Mouse (Mus musculus): ENCODE measurements around the gene Golga7b.

Gene Golga7b

DNA sequence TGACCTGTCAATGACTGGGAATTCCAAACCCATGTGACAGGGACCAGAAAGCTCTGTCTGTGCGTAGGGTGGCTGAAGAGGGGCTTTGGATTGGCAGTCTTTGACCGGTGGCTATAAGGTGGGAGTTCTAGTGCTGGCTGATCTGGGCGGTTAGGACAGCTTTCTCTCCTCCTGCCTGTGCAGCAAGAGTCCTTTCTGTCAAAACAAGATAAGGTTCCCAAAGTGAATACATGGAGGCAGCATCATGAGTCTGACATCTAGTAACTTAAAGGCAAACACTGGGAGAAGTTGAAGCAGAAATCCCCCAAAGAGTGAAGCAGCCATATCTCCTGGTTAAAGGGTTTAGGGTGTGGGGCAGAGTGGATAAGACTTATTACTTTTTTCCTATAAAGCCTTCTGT, at the start of gene Golga7b:
TSS of gene Golga7b (plus strand) at position 56 of the 400 bp plus-strand sequence.
- DNase-seq (ENCODE audit: low spot score): no peak

GRCm38 (mm10) chr19:42198026-42198425, 49.3 kb upstream of the Golga7b start:
- no peak for DNase-seq (ENCODE audit: low spot score)

- DNase-seq (ENCODE audit: low spot score): no peak
Observed at GRCm38 (mm10) chr19:42201696-42202381, 45.5 kb upstream of the Golga7b start, which contains the start of gene Sfrp5. Gene Sfrp5, minus strand, starts transcription at chr19:42202252.

DNA sequence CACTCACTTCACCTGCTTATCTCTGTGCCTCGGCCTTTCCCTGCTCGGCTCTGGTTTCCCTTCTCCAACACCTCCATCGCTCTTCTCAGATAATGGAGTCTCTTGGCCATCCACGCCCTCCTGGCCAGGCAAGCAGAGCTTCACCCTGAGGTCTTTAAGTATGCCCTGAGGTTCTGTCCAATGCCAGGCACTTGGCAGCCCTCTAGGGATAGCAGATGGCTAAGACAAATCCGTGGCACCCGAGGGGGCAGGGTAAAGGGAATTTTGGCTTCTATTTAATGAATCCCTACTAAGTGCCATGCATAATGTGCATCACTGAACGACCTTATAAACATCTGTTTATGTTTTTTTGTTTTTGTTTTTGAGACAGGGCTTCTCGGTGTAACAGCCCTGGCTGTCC, 44.9 kb upstream of the Golga7b start:
- no peak for DNase-seq (ENCODE audit: low spot score)

DNA sequence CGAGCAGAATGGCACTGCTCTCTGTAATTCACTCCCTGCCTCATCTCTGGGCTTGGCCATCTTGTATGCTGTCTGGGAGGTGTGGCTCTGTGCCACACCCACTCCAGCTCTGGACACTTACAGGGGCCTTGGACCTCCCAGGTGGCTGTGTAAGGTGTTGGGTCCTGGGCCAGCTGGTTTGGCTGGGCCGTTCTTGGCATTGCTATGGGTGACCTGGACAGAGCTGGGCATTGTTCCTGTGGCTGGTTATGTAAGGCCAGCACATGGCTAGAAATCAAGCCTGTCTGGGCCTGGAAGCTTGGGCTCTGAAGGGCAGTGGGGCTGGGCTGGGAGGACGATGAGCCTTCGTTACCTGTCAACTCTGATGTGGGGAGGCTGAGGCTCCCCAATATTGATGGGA, 43.1 kb upstream of the Golga7b start:
- no peak for DNase-seq (ENCODE audit: low spot score)

DNA sequence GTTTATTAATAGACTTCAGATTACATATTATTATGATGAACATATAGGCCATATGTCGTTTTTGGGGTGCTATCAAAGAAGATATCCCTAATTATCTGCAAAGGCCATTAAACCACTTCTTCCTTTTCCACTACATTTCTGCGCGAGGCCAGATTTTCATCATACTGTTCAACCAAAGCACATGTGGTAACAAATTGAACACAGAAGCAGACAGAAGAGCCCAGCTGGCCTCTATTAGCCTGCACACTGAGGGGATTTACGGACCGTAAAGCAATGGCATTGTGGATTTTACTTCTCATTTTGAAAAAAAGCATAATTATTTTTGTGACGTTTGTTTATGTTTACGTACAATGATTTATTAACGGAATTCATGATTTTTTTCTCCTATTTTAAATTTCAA, 42.2 kb upstream of the Golga7b start:
- no peak for DNase-seq (ENCODE audit: low spot score)

DNA sequence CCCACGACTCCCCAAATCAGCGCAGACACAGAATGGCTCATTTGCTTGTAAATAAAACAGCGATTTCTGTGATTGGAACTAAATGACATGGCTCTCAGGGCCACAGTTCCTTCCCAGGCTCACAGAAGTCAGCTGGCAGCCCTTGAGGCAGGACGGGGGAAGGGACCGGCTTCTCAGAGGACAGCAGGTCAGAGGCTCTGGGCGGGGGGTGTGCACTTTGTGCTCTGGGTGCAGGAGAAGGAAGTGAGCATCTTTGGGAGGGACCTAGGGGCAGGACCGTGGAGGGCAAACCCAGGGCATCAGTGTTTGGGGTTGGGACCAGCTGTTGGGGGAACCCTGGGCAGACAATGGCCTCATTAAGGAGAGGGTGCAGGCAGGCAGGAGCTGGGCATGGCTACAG, 37.9 kb upstream of the Golga7b start:
- DNase-seq (ENCODE audit: low spot score): no peak

- DNase-seq (ENCODE audit: low spot score): no peak
Observed at GRCm38 (mm10) chr19:42209976-42210375, 37.4 kb upstream of the Golga7b start.

DNA sequence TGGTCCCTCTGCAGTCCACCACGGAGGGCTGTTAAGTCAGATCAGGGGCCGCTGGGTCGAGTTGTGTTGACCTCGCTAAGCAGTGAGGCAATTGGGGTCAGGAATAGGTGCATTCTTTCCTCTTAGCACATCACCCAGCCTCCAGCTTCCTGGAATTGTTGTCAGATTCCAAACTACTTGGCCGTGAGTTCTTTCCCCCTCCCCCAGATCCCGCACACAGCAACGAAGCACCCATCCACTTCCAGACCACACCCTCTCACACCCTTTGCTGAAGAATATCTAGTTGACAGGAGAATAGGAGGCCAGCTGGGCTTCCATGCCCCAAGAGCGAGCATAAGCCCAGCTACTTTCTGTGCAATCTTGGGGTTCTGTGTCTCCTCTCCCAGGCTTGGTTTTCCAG, 35.4 kb upstream of the Golga7b start:
- DNase-seq (ENCODE audit: low spot score): no peak

DNA sequence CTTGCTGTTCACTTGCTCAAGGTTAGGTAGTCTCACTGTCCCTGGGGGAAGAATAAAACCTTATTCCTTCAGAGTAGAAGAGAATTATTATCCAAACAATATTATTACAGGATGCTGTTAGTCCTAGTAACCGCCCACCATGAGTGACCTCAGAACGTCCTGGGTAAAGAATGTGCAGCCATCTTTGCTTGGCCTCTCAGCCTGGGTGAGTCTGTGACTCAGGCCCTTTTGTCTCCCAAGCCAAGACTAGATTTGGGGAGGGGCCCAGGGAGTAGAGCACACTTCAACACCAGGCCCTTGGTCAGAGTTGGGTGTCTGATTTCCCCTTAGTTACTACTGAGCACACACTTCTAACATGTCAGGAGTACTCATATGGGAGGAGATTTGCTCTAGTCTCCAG, 32.8 kb upstream of the Golga7b start:
- DNase-seq (ENCODE audit: low spot score): no peak

DNA sequence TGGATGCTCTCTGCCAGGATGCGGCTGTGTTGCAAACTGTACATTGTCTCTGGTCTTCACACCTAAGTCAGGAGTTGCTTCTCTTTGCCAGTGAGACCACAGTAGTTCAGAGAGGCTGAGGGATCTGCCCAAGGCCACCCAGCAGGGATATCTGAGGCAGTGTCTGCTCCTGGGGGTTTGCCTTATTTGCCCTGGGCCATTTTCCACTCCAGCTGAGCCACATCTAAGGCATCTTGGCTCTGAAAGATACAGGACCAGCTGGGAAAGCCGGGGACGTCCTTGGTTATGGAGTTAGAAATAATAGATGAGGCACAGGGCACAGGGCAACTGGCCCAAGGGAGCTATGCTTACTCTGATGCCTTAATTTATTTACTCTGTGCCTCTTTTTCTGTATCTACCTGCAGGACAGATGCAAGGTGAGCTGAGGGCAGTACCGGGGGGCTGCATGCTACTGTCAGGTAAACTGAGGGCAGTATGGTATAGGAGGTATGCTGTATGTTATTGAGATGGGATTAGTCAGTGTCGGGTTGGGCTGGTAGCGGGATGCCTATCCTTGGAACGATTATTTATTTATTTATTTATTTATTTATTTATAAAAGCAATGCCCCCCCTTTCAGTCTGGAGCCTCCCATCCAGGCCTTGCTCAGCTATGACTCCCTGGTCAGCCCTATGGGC, 30.5 kb upstream of the Golga7b start:
- DNase-seq (ENCODE audit: low spot score): no peak

- DNase-seq (ENCODE audit: low spot score): no peak
Observed at GRCm38 (mm10) chr19:42217374-42217763, 30.0 kb upstream of the Golga7b start.

GRCm38 (mm10) chr19:42226451-42226850, 20.9 kb upstream of the Golga7b start:
- no peak for DNase-seq (ENCODE audit: low spot score)

DNA sequence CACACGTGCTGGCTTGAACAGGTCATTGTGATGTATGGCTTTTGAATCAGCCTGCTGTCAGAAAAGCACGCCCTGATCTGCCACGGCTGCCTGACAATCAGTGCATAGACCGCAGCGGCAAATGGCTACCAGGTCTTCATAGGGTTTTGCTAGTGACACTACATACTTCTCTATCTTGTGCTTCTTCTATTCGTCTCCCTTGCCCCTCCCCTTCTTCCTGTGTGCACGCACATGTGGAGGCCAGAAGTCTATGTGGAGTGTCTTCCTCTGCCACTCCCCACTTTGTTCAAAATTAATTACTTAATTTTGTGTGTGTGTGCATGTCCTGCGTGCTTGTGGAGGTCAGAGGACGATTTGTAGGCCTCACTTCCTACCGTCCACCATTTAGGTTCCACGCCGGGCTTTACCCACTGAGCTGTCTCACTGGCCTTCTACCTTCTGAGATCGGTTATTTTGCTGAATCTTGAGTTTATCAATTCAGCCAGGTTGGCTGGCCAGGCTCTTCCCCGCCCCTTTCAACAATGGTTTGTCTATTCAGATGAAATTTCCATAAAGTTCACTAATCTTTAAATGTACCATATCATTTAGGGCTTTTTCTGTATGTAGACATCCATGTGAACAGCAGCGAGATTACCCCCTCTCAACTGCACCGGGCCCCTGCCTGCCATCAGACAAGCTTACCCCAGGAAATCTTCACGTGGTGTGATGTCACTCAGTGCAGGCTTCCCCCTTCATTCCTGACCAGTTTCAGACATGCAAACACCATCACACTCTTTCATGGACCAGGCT, 17.7 kb upstream of the Golga7b start:
- no peak for DNase-seq (ENCODE audit: low spot score)

DNA sequence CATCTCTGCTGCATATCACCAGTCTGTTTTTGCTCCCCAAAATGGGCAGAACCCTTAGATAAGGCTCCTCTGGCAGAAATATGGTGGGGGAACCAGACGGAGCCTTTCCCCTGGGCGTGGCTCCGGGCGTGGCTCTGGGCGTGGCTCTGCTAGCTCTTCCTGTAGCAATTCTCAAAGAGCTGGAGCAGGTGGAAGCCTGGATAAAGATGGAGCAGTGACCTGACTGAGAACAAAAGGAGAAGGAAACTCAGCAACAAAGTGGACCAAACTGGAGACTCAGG, 17.1 kb upstream of the Golga7b start:
- peak; percentile 2 for DNase-seq (ENCODE audit: low spot score)

GRCm38 (mm10) chr19:42230986-42231385, 16.4 kb upstream of the Golga7b start:
- DNase-seq (ENCODE audit: low spot score): no peak

GRCm38 (mm10) chr19:42237602-42238340, 9.6 kb upstream of the Golga7b start:
- DNase-seq (ENCODE audit: low spot score): no peak

- DNase-seq (ENCODE audit: low spot score): no peak
Observed at GRCm38 (mm10) chr19:42238341-42238715, 9.0 kb upstream of the Golga7b start.

- no peak for DNase-seq (ENCODE audit: low spot score)
Observed at GRCm38 (mm10) chr19:42240881-42241280, 6.5 kb upstream of the Golga7b start.

- DNase-seq (ENCODE audit: low spot score): no peak
Observed at GRCm38 (mm10) chr19:42243401-42243800, 4.0 kb upstream of the Golga7b start.

- no peak for DNase-seq (ENCODE audit: low spot score)
Observed at GRCm38 (mm10) chr19:42246626-42247025, 748 bp upstream of the Golga7b start.

All from spleen, adult 12 weeks (tissue).